Mouse (Mus musculus) testis, adult 2 months (tissue): Measurements from ENCODE around the gene Kyat1. TPM values are rescaled to one million over a fixed set of nuclear protein-coding genes. Genes with fewer than 3 reads are reported as not detected.
A peak's percentile ranks its signal among the peaks of the same experiment; 100 is the strongest.

Source experiments
- H3K27ac ChIP-seq: fragments of 200-500 bp; 2 replicates; pipeline ENCODE4 v1.5.1; 2012; ENCODE audit warnings: low read depth, low read length; ENCODE audit not compliant: control insufficient read depth, insufficient read depth
- H3K27me3 ChIP-seq: fragments of 200-500 bp; 2 replicates; pipeline ENCODE4 v1.6.1; 2012; ENCODE audit warnings: mild to moderate bottlenecking, low read length, moderate library complexity; ENCODE audit not compliant: control insufficient read depth, insufficient read depth
- H3K36me3 ChIP-seq: fragments of 200-500 bp; 2 replicates; pipeline ENCODE4 v1.6.1; 2012; ENCODE audit warnings: mild to moderate bottlenecking, low read length; ENCODE audit not compliant: control insufficient read depth, insufficient read depth
- H3K4me1 ChIP-seq: fragments of 200-500 bp; 2 replicates; pipeline ENCODE4 v1.6.1; 2012; ENCODE audit warnings: low read length; ENCODE audit not compliant: control insufficient read depth, insufficient read depth
- H3K4me3 ChIP-seq: fragments of 200-500 bp; 2 replicates; pipeline ENCODE4 v1.5.1; 2012; ENCODE audit warnings: low read depth, mild to moderate bottlenecking, low read length, moderate library complexity, mixed read lengths; ENCODE audit not compliant: control insufficient read depth
- CTCF ChIP-seq: fragments of 200-500 bp; IDR thresholded peaks from 2 replicates; pipeline ENCODE4 v1.5.1; 2012; ENCODE audit warnings: low read depth, mild to moderate bottlenecking, inconsistent platforms, low read length, moderate library complexity; ENCODE audit not compliant: control insufficient read depth, insufficient read depth, insufficient replicate concordance
- POLR2A ChIP-seq: fragments of 200-500 bp; IDR thresholded peaks from 2 replicates; pipeline ENCODE4 v1.6.1; 2012; ENCODE audit warnings: low read depth, mild to moderate bottlenecking, inconsistent platforms, low read length, moderate library complexity; ENCODE audit not compliant: control insufficient read depth
- polyA plus RNA-seq: library from polyadenylated mRNA; depleted of rRNA; stranded (reverse); fragments of >200 nt; gene quantifications from 2 replicates; pipeline ENCODE4 v1.2.3, GENCODE M21; 2012; rRNA removed

Kyat1 gene
- polyA plus RNA-seq, result 16.0 and 16.4 TPM in 2 replicates

DNA sequence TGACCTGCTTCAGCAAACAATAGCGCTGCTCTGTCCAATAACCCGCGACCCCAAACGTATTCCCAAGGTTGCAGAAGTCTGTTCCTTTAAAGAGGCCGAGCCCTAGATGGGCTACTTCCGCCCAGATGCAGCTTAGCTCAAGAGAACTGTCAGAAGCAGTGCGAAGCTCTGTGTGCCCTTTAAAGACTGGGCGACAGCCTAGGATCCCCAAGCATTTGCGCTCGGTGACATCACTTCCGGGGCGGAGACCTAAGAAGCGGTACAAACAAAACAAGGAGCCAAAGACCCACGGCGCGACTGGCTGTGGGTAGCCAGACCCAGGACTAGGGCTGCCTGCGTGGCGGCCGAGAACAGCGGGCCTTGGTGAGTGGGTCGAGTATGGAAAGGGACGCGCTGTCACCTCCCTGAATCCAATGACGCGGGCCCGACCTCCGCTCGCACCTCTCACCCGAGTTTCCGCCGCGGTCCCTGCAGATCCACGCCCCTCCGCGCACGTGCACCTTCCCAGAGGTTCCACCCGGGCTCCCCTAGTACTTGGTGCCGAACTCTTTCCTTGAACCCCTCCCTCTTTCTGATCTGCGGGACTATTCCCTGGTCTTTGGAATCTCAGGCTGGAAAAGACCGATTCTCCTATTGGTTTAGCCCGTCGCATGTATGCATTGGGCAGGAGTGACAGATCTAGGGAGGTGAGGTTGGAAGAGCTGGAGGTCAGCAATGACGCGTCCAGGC is at the start of gene Kyat1:
Kyat1 (minus strand) TSS at position 219 of the 729 bp plus-strand sequence.
- H3K27me3 ChIP-seq, result no peaks in the 10 kb centered on the region

GRCm38 (mm10) chr2:30253809-30254208 is 48.2 kb upstream of the Kyat1 start:
- TF ChIP-seq POLR2A (no peak), CTCF (no peak)
- Histone ChIP-seq H3K4me1 (no peaks in the 10 kb centered on the region; the same call in 1 of the 2 replicates), H3K36me3 (peaks cover 4% of the 10 kb centered on the region), H3K4me3 (no peak overlapping the region), H3K27ac (no peak overlapping the region), H3K27me3 (no peaks in the 10 kb centered on the region)

More for the DNA sequence above, at the start of gene Kyat1:
- TF ChIP-seq POLR2A (peak; percentile 50), CTCF (no peak)
- Histone ChIP-seq H3K4me1 (peaks cover 13% of the 10 kb centered on the region), H3K27ac (peak within 1 kb of the TSS; percentile 84), H3K4me3 (peak within 1 kb of the TSS; percentile 97), H3K36me3 (no peaks in the 10 kb centered on the region)

DNA sequence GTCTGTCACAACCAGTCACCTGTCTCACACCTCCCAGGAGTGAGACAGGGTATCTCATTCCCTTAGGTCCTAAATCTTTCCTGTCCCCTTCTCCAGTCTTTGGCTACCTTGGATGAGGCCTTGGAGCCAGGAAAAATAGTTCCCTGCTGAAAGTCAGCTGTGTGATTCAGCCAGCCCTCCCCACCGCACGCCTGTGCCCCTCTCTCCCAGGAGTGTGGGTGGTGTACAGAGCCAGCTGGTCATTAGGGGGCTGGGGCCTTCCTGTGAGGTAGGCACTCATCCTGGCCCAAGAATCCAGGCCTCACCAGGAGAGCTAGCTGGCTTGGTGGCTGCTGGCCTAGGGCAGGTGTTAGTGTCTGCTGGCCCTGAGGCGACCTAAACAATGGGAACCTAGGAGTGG is 46.9 kb upstream of the Kyat1 start:
- H3K36me3 ChIP-seq, result peaks cover 4% of the 10 kb centered on the region
- no peaks in the 10 kb centered on the region for H3K27me3 ChIP-seq
- no peak overlapping the region for H3K4me3 ChIP-seq
- no peaks in the 10 kb centered on the region; the same call in 1 of the 2 replicates for H3K4me1 ChIP-seq
- H3K27ac ChIP-seq, result no peak overlapping the region
- no peak for TF ChIP-seq POLR2A
- TF ChIP-seq CTCF, result no peak

GRCm38 (mm10) chr2:30251417-30252104 is 45.9 kb upstream of the Kyat1 start:
- H3K27ac ChIP-seq, result no peak overlapping the region
- TF ChIP-seq POLR2A (no peak), CTCF (no peak)
- H3K4me3 ChIP-seq, result no peak overlapping the region
- peaks cover 4% of the 10 kb centered on the region; the same call in 1 of the 2 replicates for H3K36me3 ChIP-seq
- no peaks in the 10 kb centered on the region for H3K4me1 ChIP-seq
- no peaks in the 10 kb centered on the region for H3K27me3 ChIP-seq

DNA sequence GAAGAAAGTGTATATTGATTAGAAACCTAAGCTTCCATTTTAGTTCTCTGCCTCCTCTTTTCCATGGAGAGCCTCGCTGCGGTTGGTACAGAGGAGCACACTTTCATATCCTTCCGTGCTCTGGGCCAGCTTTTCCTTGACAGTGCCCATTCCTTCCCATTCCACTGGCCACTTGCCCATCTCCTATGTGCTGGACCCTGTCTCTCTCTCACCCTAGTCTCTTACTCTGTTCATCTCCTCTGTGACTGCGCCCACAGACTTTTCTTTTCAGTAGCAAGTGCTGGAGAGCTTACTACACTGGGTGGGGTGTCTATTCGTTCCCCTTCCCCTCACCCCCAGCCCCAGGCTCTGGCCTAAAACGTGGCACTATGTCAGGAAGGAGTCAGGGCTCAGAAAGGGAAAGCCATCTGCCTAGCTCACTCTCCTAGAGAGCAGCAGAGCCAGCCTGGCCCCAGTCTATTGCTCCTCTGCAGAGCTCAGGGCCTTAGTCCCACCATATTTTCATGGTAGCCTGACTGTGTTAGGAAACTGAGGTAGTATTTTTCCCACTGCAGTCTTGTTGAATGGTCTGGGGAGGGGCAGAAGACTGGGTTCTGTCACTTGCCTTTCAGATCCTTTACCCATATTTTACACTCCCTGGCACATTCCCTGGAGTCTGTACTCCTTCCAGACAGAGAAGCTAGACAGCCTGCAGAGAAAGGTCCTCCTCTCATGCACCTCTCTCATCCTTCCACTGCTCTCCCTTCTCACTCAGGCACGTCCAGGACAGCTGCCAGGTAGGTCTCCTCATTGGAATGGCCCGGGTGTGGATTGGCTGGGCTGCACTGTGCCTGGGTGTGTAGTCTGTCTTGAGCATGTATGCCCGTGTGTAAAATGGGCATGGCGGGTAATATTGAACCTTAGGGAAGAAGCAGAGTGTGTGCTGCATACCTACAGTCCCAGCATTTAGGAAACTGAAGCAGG is 44.8 kb upstream of the Kyat1 start:
- Histone ChIP-seq H3K36me3 (peaks cover under 1% of the 10 kb centered on the region; the same call in 1 of the 2 replicates), H3K4me1 (no peaks in the 10 kb centered on the region), H3K27me3 (no peaks in the 10 kb centered on the region), H3K4me3 (no peak overlapping the region), H3K27ac (no peak overlapping the region)
- no peak for TF ChIP-seq POLR2A
- TF ChIP-seq CTCF, result no peak

GRCm38 (mm10) chr2:30249182-30249581 is 43.5 kb upstream of the Kyat1 start:
- no peaks in the 10 kb centered on the region for H3K36me3 ChIP-seq

More at GRCm38 (mm10) chr2:30249182-30249581, 43.5 kb upstream of the Kyat1 start:
- no peak for TF ChIP-seq POLR2A
- TF ChIP-seq CTCF, result no peak
- Histone ChIP-seq H3K27me3 (no peaks in the 10 kb centered on the region), H3K27ac (no peak overlapping the region), H3K4me3 (no peak overlapping the region), H3K4me1 (no peaks in the 10 kb centered on the region)
